Mouse (Mus musculus) layer of hippocampus, adult 18-20 months (tissue): Measurements from ENCODE around the gene Itpr3. TPM values are rescaled to one million over a fixed set of nuclear protein-coding genes. Genes with fewer than 3 reads are reported as not detected.
A peak's percentile ranks its signal among the peaks of the same experiment; 100 is the strongest.

ENCODE experiments used
- DNase-seq, 2 experiments: peaks; one replicate each; pipeline ENCODE4 v3.0.0; 2022; ENCODE audit warnings: low spot score in 2 of 2
- total RNA-seq, 2 experiments: library from RNA; stranded (reverse); gene quantifications; 2 replicates each; pipeline ENCODE4 v1.2.3; 2021

The Itpr3 gene
- total RNA-seq, 2 experiments from 2014 or later: 2.1 to 2.4 TPM

GRCm38 (mm10) chr17:27070913-27071312, 13.8 kb downstream of the Itpr3 start:
- DNase-seq: no peak

- DNase-seq: peak in 1 of 2 experiments; percentile 11
Measured at GRCm38 (mm10) chr17:27071630-27072029, 14.5 kb downstream of the Itpr3 start.

DNA sequence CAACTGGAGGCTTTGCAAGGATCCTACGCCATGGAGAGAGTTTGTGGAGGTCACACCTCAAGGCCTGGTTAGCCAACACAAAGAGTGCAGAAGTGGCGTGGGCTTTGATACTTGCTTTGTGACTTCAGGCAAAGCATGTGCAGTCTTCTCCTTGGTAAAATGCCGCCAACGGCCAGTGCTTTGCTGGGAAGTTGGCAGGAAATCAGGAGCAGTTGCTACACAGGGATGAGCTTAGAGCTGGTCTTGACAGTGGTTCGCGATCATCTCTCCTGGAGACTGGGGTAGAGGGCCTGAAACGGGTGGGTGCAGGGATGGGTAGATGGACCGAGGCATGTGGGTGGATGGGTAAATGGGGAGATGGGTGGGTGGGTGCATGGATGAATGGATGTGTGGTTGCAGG, 15.3 kb downstream of the Itpr3 start:
- DNase-seq: peak in 1 of 2 experiments; percentile 15

DNA sequence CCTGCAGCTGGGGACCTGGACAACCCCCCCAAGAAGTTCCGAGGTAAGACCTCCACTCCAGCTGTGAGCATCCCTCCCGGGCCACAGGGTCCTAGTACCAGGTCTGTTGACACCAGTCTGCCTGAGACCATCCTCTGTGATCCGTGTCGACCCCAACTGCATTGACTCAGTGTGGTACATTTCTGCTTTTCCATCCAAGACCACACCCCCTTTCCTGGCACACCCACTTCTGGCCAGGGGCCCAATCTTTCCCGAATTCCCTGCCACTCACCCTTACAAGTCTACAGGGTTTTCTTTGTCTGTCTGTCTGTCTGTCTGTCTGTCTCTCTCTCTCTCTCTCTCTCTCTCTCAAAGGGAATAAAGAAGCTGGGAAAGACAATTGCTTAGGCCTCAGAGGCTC, 16.0 kb downstream of the Itpr3 start:
- no peak for DNase-seq

DNA sequence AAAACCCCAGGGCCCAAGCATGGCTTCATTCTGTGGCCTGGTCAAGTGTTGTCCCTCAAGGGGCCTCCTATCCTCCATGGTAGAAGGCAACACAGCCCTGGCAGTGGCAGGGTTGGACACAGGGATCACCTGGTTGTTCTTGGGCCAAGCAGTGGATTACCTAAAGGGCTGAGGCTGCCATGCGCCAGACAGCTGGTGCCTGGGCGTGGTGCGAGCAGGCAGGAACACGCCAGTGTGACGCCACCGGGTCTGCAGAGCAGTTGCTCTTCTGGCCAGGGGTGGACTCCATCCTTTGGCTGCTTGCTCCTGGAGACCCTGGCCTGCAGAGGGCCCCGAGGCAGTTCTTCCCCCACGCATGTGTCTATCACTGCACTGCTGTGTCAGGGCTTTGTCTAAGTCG, 16.7 kb downstream of the Itpr3 start:
- no peak for DNase-seq

DNA sequence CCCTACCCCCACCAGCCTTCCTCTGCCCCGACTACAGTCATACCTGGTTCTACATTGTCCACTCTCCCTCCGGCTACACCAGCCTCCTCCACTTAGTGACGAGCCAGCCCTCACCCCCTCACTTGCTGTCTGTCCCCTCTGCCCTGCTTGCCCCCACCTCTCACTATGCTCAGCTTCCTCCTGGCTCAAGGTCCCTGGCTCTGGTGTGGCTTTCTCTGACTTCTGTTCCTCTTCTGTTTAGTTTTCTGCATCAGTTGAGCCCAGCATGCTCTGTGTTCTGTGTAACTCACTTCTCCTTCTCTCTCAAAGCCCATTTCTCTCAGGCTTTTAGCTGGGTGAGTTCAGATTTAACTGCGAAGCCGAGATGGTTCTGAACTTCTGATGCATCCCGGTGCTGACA, 17.1 kb downstream of the Itpr3 start:
- DNase-seq: no peak

GRCm38 (mm10) chr17:27074849-27075745, 18.0 kb downstream of the Itpr3 start:
- no peak for DNase-seq

GRCm38 (mm10) chr17:27077133-27077532, 20.0 kb downstream of the Itpr3 start:
- DNase-seq: no peak

- DNase-seq: no peak
Measured at GRCm38 (mm10) chr17:27077920-27078319, 20.8 kb downstream of the Itpr3 start.

GRCm38 (mm10) chr17:27078499-27078898, 21.4 kb downstream of the Itpr3 start:
- no peak for DNase-seq

DNA sequence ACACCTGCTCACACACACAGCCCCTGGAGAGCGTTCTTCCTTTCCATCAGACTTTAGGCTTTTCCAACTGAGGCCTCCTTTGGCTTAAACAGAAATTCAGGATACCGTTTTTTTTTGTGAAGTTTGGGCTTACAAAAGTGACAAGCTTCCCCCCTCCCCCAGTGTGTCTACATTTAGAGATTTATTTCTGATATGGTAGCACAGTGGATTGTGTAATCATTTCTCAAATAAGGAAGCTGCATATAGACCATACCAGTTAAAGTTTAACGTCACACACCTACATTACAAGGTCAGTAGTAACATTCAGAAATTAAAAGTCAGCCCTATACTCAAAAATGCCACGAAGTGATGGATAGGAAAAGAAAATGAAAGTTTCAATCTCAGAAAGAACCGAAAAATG, 24.8 kb downstream of the Itpr3 start:
- no peak for DNase-seq

- no peak for DNase-seq
Measured at GRCm38 (mm10) chr17:27082796-27083195, 25.7 kb downstream of the Itpr3 start.

- no peak for DNase-seq
Measured at GRCm38 (mm10) chr17:27083601-27084000, 26.5 kb downstream of the Itpr3 start.

DNA sequence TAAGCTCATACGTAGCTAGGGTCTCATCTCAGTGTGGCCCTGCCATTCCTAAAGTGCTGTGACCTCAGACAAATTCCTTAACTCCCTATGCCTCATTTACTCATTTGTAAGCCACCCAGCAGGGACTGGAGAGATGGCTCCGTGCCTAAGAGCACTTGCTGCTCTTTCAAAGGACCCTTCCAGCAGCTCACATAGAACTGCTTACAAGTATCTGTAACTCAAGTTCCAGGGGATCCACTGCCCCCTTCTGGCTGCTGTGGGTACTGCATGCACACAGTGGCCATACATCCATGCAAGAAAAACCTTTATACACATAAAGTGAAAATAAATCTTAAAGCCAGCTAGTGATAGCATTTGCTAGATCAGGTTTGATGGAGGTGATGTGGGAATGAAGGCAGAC, 28.6 kb downstream of the Itpr3 start:
- DNase-seq: peak in 1 of 2 experiments; percentile 17

DNA sequence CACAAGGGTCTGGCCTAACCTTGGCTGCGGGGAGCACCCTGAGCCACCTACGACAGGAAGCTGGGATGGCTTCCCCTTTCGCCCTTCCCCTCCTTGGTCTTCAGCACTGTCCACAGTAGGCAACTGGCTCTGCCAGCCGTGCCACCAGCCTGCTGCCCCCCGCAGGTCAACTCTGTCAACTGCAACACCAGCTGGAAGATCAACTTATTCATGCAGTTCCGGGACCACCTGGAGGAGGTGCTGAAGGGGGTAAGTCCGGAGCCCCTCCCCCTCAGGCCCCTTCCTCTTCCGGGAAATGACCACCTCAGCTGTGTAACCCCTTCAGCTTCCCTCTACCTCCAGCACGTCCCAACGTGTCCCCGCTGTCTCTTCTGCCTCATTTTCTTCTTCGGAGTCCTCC, 30.3 kb downstream of the Itpr3 start:
- no peak for DNase-seq

DNA sequence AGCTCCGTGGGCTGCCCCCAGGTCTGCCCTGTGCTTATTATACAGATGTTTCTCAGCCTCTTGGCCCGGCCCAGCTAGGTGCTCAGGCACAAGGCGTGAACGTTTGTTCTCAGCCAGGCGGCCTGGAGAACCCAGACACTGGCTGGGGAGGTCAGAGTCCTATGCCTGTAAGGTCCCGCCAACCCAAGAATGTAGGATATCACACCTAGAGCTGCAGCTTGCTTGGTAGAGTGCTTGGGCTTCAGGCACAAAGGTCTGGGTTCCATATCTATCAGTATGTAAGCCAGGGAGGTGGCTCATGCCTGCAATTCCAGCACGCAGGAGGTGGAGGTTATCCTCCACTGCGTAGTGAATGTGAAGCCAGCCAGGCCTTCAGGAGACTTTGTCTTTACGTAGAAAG, 33.0 kb downstream of the Itpr3 start:
- no peak for DNase-seq

DNA sequence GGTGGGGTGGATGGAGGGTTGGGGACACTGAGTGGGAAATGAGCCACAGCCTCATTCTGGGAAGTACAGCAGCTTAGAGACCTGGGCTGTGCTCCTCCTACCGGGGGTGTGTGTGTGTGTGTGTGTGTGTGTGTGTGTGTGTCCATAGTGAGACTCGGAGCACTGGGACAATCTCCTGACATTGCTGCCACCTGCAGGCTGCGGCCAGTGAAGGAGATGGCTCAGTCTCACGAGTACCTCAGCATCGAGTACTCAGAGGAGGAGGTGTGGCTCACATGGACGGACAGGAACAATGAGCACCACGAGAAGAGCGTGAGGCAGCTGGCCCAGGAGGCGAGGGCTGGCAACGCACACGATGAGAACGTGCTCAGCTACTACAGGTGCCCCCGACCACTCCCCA, 38.6 kb downstream of the Itpr3 start:
- peak in 1 of 2 experiments; percentile 18 for DNase-seq

DNA sequence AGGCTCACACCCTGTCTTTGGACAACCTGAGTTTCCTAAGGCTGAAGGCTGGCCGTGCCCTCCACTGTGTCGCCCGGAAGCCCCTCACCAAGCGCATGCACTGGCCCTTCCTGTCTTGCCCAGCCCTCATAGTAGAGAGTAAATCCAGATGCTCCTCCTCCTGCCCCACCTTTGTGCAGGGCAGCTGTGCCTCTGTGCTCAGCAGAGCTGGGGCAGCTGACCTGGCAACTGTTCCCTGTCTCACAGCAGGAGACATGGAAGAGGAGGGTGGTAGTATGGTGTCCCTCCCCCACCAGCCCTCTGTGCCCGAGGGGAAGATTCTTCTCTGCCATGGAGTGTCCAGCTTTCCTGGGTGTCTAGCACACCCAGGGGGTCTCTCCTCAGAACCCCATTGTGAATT, 44.6 kb downstream of the Itpr3 start:
- DNase-seq: no peak

- DNase-seq: no peak
Measured at GRCm38 (mm10) chr17:27105698-27106470, 48.8 kb downstream of the Itpr3 start.

DNA sequence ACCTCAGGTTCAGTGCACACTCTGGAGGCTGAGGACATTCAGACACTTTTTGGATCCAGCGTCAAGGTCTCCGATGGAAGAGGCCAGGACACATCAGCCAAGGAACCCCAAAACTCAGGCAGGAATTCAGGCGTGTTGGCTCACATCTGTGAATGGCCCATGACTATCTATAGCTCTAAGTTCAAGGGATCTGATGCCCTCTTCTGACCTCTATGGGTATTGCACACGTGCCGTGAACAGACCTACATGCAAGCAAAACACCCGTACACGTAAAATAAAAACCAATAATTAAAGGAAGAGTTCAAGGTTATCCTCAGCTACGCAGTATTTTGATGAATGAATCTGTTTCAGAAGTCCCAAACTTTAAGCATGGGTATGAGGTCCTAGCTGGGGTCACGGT, 49.6 kb downstream of the Itpr3 start:
- peak in 1 of 2 experiments; percentile 16 for DNase-seq

DNA sequence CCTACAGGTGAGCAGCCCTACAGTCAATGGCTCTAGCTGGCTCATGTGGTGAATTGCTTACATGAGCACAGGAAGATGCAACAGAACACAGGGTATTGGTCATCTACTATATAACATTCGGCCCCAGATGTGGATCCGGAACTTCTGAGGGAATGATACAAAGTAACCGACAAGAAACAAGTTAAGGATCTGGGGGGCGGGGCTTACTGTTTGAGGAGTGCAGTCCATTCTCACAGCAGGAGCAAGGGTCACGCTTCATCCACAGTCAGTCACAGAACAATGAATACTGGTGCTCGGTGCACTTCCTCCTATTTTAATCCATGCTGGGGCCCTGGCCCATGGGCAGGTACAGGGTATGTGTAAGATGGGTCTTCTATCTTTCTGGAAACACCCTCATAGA, 50.8 kb downstream of the Itpr3 start:
- DNase-seq: no peak

GRCm38 (mm10) chr17:27110072-27110471, 53.0 kb downstream of the Itpr3 start:
- DNase-seq: no peak
